Mouse (Mus musculus): ENCODE data around the gene Atxn2.

- TF ChIP-seq CTCF (IDR thresholded peaks at IDR 0.05; ENCODE audit: borderline replicate concordance, control insufficient read depth, extremely low read depth, insufficient read depth, low read length, poor library complexity) (no peak), POLR2A (IDR thresholded peaks at IDR 0.05; ENCODE audit: control insufficient read depth, extremely low read depth, insufficient read depth, low read length, poor library complexity) (no peak)
Measured at GRCm38 (mm10) chr5:121811485-121811931, 100.4 kb downstream of the Atxn2 start.

Data from thymus, adult 2 months (tissue).